Mouse (Mus musculus): ENCODE results near the gene Hspa8. TPM values are rescaled to one million over a fixed set of nuclear protein-coding genes. Genes with fewer than 3 reads are reported as not detected.

The Hspa8 gene
- 2,252 TPM for polyA plus RNA-seq (2014; fragmentation: Illumina TruSeq; extraction: RNeasy Lipid Tissue Mini Kit (QIAGEN cat#74804); ENCODE audit: low read depth, low replicate concordance)

DNA sequence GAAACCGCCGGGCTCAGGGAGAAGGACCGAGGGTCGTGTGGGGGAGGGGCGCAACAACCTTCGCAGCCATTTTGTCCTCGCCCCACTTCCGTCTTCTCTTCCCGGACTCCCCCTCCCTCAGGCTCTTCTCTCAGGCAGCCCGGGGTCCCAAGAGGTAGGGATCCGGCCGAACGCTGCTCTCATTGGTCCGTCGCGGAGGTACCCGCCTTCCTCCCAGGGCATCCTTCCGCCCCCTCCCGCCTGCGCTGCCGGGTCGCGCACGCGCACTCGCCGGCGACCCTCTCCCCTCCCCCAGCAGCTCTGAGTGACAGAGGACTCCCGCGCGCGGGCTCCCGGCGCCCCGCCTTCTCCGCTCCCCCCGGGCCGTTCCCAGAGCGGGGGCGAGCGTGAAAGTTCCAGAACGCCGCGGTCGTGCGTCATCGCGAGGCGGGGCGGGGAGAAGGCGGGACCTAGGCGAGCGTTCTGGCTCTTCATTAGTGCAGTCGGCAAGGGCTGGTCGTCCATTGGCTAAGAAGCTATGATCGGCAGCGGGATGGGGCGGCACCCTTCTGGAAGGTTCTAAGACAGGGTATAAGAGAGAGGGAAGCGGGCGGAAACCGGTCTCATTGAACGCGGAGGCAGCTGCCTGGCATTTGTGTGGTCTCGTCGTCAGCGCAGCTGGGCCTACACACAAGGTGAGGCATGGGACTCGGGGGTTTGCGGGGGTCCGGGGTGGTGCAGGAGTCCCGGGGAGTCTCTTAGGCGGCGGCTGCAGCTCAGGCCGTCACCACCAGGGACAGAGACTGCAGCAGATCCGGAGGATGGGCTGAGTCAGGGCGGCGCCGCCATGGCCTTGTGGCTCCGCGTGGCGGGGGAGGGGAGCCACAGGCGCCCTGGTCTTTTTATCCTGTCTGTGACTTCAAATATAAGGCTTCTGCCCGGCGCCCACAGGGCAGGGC, at the start of gene Hspa8:
Gene Hspa8, plus strand, starts transcription at position 310 of the 938 bp plus-strand sequence.

Other genes starting within 250 kb of the Hspa8 start
- gene Gm21915, start 130.4 kb upstream of the Hspa8 start, polyA plus RNA-seq (2014; fragmentation: Illumina TruSeq; extraction: RNeasy Lipid Tissue Mini Kit (QIAGEN cat#74804); ENCODE audit: low read depth, low replicate concordance) = not detected
- 5.7 TPM for gene Clmp, start 115.0 kb upstream of the Hspa8 start, polyA plus RNA-seq (2014; fragmentation: Illumina TruSeq; extraction: RNeasy Lipid Tissue Mini Kit (QIAGEN cat#74804); ENCODE audit: low read depth, low replicate concordance)
- gene Bsx, start 73.1 kb downstream of the Hspa8 start, polyA plus RNA-seq (2014; fragmentation: Illumina TruSeq; extraction: RNeasy Lipid Tissue Mini Kit (QIAGEN cat#74804); ENCODE audit: low read depth, low replicate concordance) = not detected
- not detected for gene Jhy, start 163.1 kb downstream of the Hspa8 start, polyA plus RNA-seq (2014; fragmentation: Illumina TruSeq; extraction: RNeasy Lipid Tissue Mini Kit (QIAGEN cat#74804); ENCODE audit: low read depth, low replicate concordance)
- gene Crtam, start 203.6 kb downstream of the Hspa8 start, polyA plus RNA-seq (2014; fragmentation: Illumina TruSeq; extraction: RNeasy Lipid Tissue Mini Kit (QIAGEN cat#74804); ENCODE audit: low read depth, low replicate concordance) = 0.08 TPM

Data from kidney, adult 10 weeks (tissue).